Mouse (Mus musculus) intestine, embryonic 14.5 days (tissue): ENCODE results near the gene Krtap19-4. TPM values are rescaled to one million over a fixed set of nuclear protein-coding genes. Genes with fewer than 3 reads are reported as not detected.

ENCODE experiments used
- ATAC-seq: fragments of 200-750 bp; cut with Nextera tagmentation; replicated peaks from 2 replicates; pipeline ENCODE4 v1.8.0; 2017; ENCODE audit warnings: low read depth, moderate number of reproducible peaks, moderate TSS enrichment, moderate library complexity; ENCODE audit not compliant: low FRiP score, low TSS enrichment
- DNase-seq: peaks from one replicate; pipeline ENCODE4 v3.0.0-alpha.2; 2018; ENCODE audit warnings: low spot score
- H3K27ac ChIP-seq: fragments of 300-500 bp; sonication (generic); 2 replicates; pipeline ENCODE4 v1.5.1; 2014; ENCODE audit warnings: low read depth, mild to moderate bottlenecking, control low read depth
- H3K27me3 ChIP-seq: fragments of 300-500 bp; sonication (generic); replicated peaks from 2 replicates; pipeline ENCODE4 v1.6.1; 2014; ENCODE audit warnings: low read length, control low read depth; ENCODE audit not compliant: control insufficient read depth, insufficient read depth
- H3K36me3 ChIP-seq: fragments of 300-500 bp; sonication (generic); 2 replicates; pipeline ENCODE4 v1.6.1; 2014; ENCODE audit warnings: low read length, control low read depth; ENCODE audit not compliant: control insufficient read depth, insufficient read depth
- H3K4me1 ChIP-seq: fragments of 300-500 bp; sonication (generic); replicated peaks from 2 replicates; pipeline ENCODE4 v1.6.1; 2014; ENCODE audit warnings: low read length, control low read depth, mixed read lengths; ENCODE audit not compliant: control insufficient read depth, insufficient read depth
- H3K4me2 ChIP-seq: fragments of 300-500 bp; sonication (generic); 2 replicates; pipeline ENCODE4 v1.6.1; 2014; ENCODE audit warnings: low read length
- H3K4me3 ChIP-seq: fragments of 300-500 bp; sonication (generic); 2 replicates; pipeline ENCODE4 v1.5.1; 2014; ENCODE audit warnings: low read depth, low read length, control low read depth, mixed read lengths
- H3K9ac ChIP-seq: fragments of 300-500 bp; sonication (generic); 2 replicates; pipeline ENCODE4 v1.6.1; 2014; ENCODE audit warnings: mild to moderate bottlenecking, low read length
- H3K9me3 ChIP-seq: fragments of 300-500 bp; sonication (generic); 2 replicates; pipeline ENCODE4 v1.6.1; 2016; ENCODE audit warnings: low read length, control low read depth; ENCODE audit not compliant: control insufficient read depth
- WGBS: fragments of 180-500 bp; shearing (Covaris S2); extraction: QIAGEN DNeasy Blood & Tissue Kit; methylation state at CpG from one replicate; pipeline ENCODE4 v1.1.7; 2014; 5-methylcytosine and 5-hydroxymethylcytosine counted together
- polyA plus RNA-seq: library from polyadenylated mRNA; unstranded; fragments of >200 nt; fragmentation: Nextera tagmentation; extraction: Ambion mirVana; gene quantifications from 2 replicates; pipeline ENCODE4 v1.2.1, GENCODE M21; 2014

Gene Krtap19-4
- not detected in 2 replicates for polyA plus RNA-seq

DNA sequence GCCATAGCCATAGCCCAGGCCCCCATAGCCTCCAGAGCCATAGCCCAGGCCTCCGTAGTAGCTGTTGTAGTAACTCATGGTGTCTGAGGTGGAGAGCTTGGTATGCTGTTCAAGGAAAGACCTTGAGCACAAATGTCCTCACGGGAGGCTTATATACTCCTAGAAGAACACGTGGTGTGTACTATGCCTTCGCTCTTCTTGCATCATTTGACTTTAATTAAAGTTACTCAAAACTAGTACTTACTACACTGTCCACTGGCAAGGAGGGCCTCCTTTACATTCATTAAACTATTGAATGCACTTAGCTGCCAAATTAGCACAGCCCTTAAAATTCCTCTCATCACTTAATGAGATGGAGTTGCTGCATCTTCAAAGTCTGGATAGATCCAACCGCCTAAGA is at the start of gene Krtap19-4:
Gene Krtap19-4 (minus strand): TSS at position 101 of the 400 bp plus-strand sequence.
- Histone ChIP-seq H3K4me1 (no peaks in the 10 kb centered on the region), H3K9me3 (no peaks in the 10 kb centered on the region), H3K4me2 (no peak within 1 kb of the TSS), H3K36me3 (no peaks in the 10 kb centered on the region), H3K27me3 (no peaks in the 10 kb centered on the region), H3K4me3 (no peak within 1 kb of the TSS), H3K27ac (no peak within 1 kb of the TSS), H3K9ac (no peak within 1 kb of the TSS)
- WGBS = 91% methylated on average over 5 of the region's 5 CpGs
- no peak for DNase-seq
- ATAC-seq = no peak

- no peaks in the 10 kb centered on the region for H3K36me3 ChIP-seq
- no peaks in the 10 kb centered on the region for H3K4me1 ChIP-seq
- 86% methylated on average over 3 of the region's 3 CpGs for WGBS
- no peak within 1 kb of the TSS for H3K9ac ChIP-seq
- no peak within 1 kb of the TSS for H3K27ac ChIP-seq
- no peaks in the 10 kb centered on the region for H3K9me3 ChIP-seq
- no peak within 1 kb of the TSS for H3K4me2 ChIP-seq
- H3K27me3 ChIP-seq = no peaks in the 10 kb centered on the region
- no peak for DNase-seq
- H3K4me3 ChIP-seq = no peak within 1 kb of the TSS
- ATAC-seq = no peak
These were observed 47.3 kb upstream of the Krtap19-4 start, which contains the start of gene Krtap19-9b for GRCm38 (mm10) chr16:88932165-88932564. Krtap19-9b (minus strand) TSS chr16:88932265.

DNA sequence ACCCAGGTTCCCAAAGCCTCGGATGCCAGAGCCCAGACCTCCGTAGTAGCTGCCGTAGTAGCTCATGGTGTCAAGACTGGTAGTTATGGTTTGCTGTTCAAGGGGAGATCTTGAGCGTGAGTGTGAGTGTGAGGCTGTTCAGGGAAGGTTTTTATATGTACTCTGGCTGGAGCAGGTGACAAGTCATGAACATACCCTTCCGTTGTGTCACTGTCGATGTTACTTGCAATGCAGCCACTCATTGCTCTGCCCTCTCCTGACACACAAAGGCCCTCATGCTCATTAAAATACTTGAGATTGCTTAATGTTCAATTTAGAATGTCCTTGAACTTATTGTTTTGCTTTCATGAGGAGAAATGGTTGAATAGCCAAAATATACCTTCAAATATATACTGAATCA is 11.5 kb upstream of the Krtap19-4 start, which contains the start of gene Krtap19-5:
Gene Krtap19-5 (minus strand): TSS at position 101 of the 400 bp plus-strand sequence.
- no peak for ATAC-seq
- no peak within 1 kb of the TSS for H3K27ac ChIP-seq
- no peak within 1 kb of the TSS for H3K4me3 ChIP-seq
- DNase-seq = no peak
- no peaks in the 10 kb centered on the region for H3K36me3 ChIP-seq
- H3K27me3 ChIP-seq = no peaks in the 10 kb centered on the region
- H3K4me1 ChIP-seq = no peaks in the 10 kb centered on the region
- H3K4me2 ChIP-seq = no peak within 1 kb of the TSS
- no peaks in the 10 kb centered on the region for H3K9me3 ChIP-seq
- 88% methylated on average over 6 of the region's 6 CpGs for WGBS
- no peak within 1 kb of the TSS for H3K9ac ChIP-seq

DNA sequence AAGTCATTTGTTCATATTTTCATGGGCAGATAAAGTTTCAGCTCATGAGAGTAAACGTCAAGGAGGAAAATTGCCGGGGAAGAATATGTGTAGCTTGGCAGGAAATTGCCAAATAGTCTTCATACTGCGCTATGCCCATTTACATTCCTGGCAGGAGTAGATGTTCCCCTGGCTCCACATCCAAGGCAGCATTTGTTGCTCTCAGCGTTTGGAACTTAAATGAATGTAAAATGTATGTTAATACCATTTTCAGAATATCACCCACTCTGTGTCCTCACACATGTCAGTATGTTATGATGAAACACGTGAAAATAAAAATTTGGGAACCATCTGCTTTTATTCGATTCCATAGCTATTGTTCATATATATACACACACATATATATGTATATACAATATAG is 2.0 kb upstream of the Krtap19-4 start:
- no peak overlapping the region for H3K9ac ChIP-seq
- WGBS = 91% methylated on average over 6 of the region's 6 CpGs
- H3K4me1 ChIP-seq = no peaks in the 10 kb centered on the region
- no peak overlapping the region for H3K4me2 ChIP-seq
- no peak overlapping the region for H3K4me3 ChIP-seq
- no peaks in the 10 kb centered on the region for H3K27me3 ChIP-seq
- DNase-seq (no peak), ATAC-seq (no peak)
- no peaks in the 10 kb centered on the region for H3K36me3 ChIP-seq
- no peaks in the 10 kb centered on the region for H3K9me3 ChIP-seq
- H3K27ac ChIP-seq = no peak overlapping the region

DNA sequence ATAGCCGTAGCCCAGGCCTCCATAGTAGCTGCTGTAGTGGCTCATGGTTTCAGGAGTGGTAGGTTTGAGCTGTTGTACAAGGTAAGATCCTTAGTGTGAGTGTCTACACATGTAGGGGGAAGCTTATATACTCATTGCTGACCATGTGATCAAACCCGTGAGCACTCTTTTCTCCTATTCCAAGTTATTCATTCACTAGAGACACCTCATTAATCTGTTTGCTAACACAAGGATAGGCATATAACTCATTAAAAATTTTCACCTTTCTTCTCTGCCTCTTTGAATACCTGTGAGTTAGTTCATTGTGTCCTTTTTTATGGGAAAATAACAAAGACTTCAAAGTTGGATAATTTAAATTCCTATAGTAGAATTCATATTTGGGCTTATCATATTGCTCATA is 7.0 kb downstream of the Krtap19-4 start, which contains the start of gene Krtap19-3:
Gene Krtap19-3 (minus strand): TSS at position 101 of the 400 bp plus-strand sequence.
- ATAC-seq (no peak), DNase-seq (no peak)
- no peak within 1 kb of the TSS for H3K4me2 ChIP-seq
- 87% methylated on average over 2 of the region's 2 CpGs for WGBS
- no peaks in the 10 kb centered on the region for H3K9me3 ChIP-seq
- no peaks in the 10 kb centered on the region for H3K36me3 ChIP-seq
- no peaks in the 10 kb centered on the region for H3K4me1 ChIP-seq
- no peaks in the 10 kb centered on the region for H3K27me3 ChIP-seq
- H3K27ac ChIP-seq = no peak within 1 kb of the TSS
- no peak within 1 kb of the TSS for H3K4me3 ChIP-seq
- no peak within 1 kb of the TSS for H3K9ac ChIP-seq

DNA sequence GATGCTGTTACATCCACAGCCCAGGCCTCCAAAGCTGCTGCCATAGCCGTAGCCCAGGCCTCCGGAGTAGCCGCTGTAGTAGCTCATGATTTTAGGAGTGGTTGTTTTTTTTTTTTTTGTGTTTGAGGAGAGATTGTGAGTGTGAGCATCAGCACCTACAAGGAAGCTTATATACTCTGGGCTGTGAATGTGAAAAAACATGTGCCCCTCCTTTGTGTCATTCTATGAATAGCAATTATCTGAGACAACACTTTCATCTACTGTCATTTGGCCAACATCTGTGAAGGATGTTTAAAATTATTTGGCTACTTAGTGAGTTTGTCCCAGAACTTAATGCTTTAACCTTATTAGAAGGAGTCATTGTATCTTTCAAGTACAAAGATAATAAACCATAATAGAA is 10.7 kb downstream of the Krtap19-4 start, which contains the start of gene Krtap19-2:
Gene Krtap19-2 (minus strand): TSS at position 101 of the 400 bp plus-strand sequence.
- Histone ChIP-seq H3K9ac (no peak within 1 kb of the TSS), H3K4me2 (no peak within 1 kb of the TSS), H3K9me3 (no peaks in the 10 kb centered on the region), H3K27me3 (no peaks in the 10 kb centered on the region), H3K4me1 (no peaks in the 10 kb centered on the region), H3K4me3 (no peak within 1 kb of the TSS), H3K36me3 (no peaks in the 10 kb centered on the region), H3K27ac (no peak within 1 kb of the TSS)
- 96% methylated on average over 3 of the region's 3 CpGs for WGBS
- ATAC-seq (no peak), DNase-seq (no peak)

DNA sequence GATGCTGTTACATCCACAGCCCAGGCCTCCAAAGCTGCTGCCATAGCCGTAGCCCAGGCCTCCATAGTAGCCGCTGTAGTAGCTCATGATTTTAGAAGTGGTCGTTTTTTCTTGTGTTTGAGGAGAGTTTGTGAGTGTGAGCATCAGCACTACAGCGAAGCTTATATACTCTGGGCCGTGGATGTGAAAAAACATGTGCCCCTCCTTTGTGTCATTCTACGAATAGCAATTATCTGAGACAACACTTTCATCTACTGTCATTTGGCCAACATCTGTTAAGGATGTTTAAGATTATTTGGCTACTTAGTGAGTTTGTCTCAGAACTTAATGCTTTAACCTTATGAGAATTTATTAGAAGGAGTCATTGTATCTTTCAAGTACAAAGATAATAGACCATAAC is 15.6 kb downstream of the Krtap19-4 start, which contains the start of gene Krtap19-1:
Gene Krtap19-1 (minus strand): TSS at position 101 of the 400 bp plus-strand sequence.
- no peaks in the 10 kb centered on the region for H3K36me3 ChIP-seq
- no peak within 1 kb of the TSS for H3K9ac ChIP-seq
- no peak for ATAC-seq
- H3K27me3 ChIP-seq = no peaks in the 10 kb centered on the region
- DNase-seq = no peak
- H3K27ac ChIP-seq = no peak within 1 kb of the TSS
- no peaks in the 10 kb centered on the region for H3K4me1 ChIP-seq
- 82% methylated on average over 6 of the region's 6 CpGs for WGBS
- no peaks in the 10 kb centered on the region for H3K9me3 ChIP-seq
- H3K4me3 ChIP-seq = no peak within 1 kb of the TSS
- no peak within 1 kb of the TSS for H3K4me2 ChIP-seq

GRCm38 (mm10) chr16:88864887-88865407 is 19.9 kb downstream of the Krtap19-4 start:
- no peak overlapping the region for H3K27ac ChIP-seq
- no peaks in the 10 kb centered on the region for H3K27me3 ChIP-seq
- no peak overlapping the region for H3K4me3 ChIP-seq
- no peak overlapping the region for H3K9ac ChIP-seq
- 80% methylated on average over 4 of the region's 4 CpGs for WGBS
- ATAC-seq = no peak
- H3K36me3 ChIP-seq = no peaks in the 10 kb centered on the region
- H3K4me2 ChIP-seq = no peak overlapping the region
- H3K9me3 ChIP-seq = no peaks in the 10 kb centered on the region
- no peak for DNase-seq
- H3K4me1 ChIP-seq = no peaks in the 10 kb centered on the region

DNA sequence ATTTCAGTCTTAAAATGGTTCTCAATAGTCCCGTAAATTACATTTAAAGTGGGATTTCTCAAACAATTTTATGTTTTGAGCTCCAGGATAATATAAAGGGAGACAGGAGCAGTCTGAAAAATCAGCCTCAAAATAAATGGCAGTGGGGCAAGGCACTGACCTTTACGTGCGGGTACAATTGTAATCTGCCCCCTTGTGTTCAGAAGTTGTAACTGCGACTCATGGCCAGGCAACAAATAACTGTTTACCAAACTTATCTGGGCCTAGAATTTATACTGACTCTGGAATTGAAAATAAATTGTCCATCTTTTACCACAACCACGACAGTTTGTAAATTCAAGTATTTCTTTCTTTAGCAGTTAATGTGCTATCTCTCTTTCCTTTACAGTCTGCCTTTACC is 33.4 kb downstream of the Krtap19-4 start:
- no peaks in the 10 kb centered on the region for H3K27me3 ChIP-seq
- H3K9me3 ChIP-seq = no peaks in the 10 kb centered on the region
- DNase-seq (no peak), ATAC-seq (no peak)
- no peak overlapping the region for H3K4me3 ChIP-seq
- H3K4me1 ChIP-seq = no peaks in the 10 kb centered on the region
- no peak overlapping the region for H3K9ac ChIP-seq
- H3K27ac ChIP-seq = no peak overlapping the region
- H3K36me3 ChIP-seq = no peaks in the 10 kb centered on the region
- no peak overlapping the region for H3K4me2 ChIP-seq
- WGBS = 15% methylated on average over 5 of the region's 5 CpGs
